Mouse (Mus musculus): ENCODE measurements at regions not wholly inside any gene's neighbourhood (a gene's known extent, or its start where the extent isn't known, plus 50 kb on each side); places are given as distances from the start of the nearest gene placed in this dataset.
"Not testable (repeated sequence)": the region's sequence is repeated elsewhere in the genome, so short reads cannot be mapped to it uniquely, and the experiment has no call there.

GRCm38 (mm10) chr2:22038780-22039179 is 188.5 kb upstream of the Myo3a start:
- 27% methylated on average over 2 of the region's 2 CpGs for WGBS
- TF ChIP-seq POLR2A (IDR thresholded peaks at IDR 0.05; ENCODE audit: borderline replicate concordance, extremely low read depth, low read depth, low read length) (no peak), CTCF (IDR thresholded peaks at IDR 0.05; ENCODE audit: insufficient read depth, low read length) (no peak)
- no peak for DNase-seq
- Histone ChIP-seq H3K4me3 (replicated peaks; ENCODE audit: extremely low read depth, low read depth, low read length) (no peak overlapping the region), H3K4me1 (ENCODE audit: control insufficient read depth, insufficient read depth, low read length) (no peaks in the 10 kb centered on the region)

GRCm38 (mm10) chr2:22043937-22044336 is 183.4 kb upstream of the Myo3a start:
- not testable (repeated sequence) for DNase-seq; H3K4me3 ChIP-seq (replicated peaks; ENCODE audit: extremely low read depth, low read depth, low read length); H3K4me1 ChIP-seq (ENCODE audit: control insufficient read depth, insufficient read depth, low read length)
- 62% methylated on average over 6 of the region's 6 CpGs for WGBS

- 74% methylated on average over 2 of the region's 2 CpGs for WGBS
- H3K4me1 ChIP-seq (ENCODE audit: control insufficient read depth, insufficient read depth, low read length), result no peaks in the 10 kb centered on the region
- TF ChIP-seq POLR2A (IDR thresholded peaks at IDR 0.05; ENCODE audit: borderline replicate concordance, extremely low read depth, low read depth, low read length) (no peak), CTCF (IDR thresholded peaks at IDR 0.05; ENCODE audit: insufficient read depth, low read length) (no peak)
- H3K4me3 ChIP-seq (replicated peaks; ENCODE audit: extremely low read depth, low read depth, low read length), result no peak overlapping the region
- DNase-seq, result no peak
Measured at GRCm38 (mm10) chr2:22044949-22045348, 182.4 kb upstream of the Myo3a start.

DNA sequence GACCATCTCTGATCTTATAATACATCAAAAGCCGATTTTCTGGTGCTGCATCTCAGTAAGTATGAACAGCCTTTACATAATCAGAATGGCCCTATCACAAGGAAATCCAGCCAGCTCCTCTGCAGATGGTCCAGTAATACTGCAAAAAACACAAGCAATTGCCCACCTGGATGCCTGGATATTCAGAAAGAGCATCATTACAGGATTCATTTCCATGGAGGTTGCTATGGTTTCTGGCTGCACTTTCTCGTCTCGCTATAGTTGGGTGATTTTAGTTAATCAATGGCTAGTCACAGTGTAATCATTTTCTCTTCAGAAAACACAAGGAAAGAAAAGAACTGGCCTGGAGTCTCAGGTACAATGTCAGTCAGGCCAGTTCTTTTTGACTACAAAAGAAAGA is 179.8 kb upstream of the Myo3a start:
- TF ChIP-seq CTCF (IDR thresholded peaks at IDR 0.05; ENCODE audit: insufficient read depth, low read length) (no peak), POLR2A (IDR thresholded peaks at IDR 0.05; ENCODE audit: borderline replicate concordance, extremely low read depth, low read depth, low read length) (no peak)
- Histone ChIP-seq H3K4me1 (ENCODE audit: control insufficient read depth, insufficient read depth, low read length) (no peaks in the 10 kb centered on the region), H3K4me3 (replicated peaks; ENCODE audit: extremely low read depth, low read depth, low read length) (no peak overlapping the region)
- 78% methylated on average over 3 of the region's 3 CpGs for WGBS
- DNase-seq, result no peak

DNA sequence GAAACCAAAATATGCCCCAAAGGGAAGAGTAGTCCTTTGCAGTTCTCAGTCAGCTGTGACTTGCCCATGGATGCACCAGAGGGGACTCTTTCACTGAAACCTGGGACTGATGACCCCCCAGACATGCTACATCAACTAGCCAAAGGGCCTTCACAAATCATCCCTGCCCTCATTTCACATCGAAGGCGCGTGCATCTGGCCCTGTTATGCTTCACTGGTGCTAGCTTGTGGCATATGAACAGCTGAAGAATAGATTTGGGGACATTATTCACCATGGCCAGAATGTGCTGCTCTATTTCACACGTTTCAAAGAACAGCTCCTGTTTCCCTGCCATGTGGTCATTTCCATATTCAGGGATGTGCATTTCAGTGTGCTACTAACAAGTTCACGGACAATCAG is 160.8 kb upstream of the Myo3a start:
- no peaks in the 10 kb centered on the region for H3K4me1 ChIP-seq (ENCODE audit: control insufficient read depth, insufficient read depth, low read length)
- 87% methylated on average over 5 of the region's 5 CpGs for WGBS
- TF ChIP-seq CTCF (IDR thresholded peaks at IDR 0.05; ENCODE audit: insufficient read depth, low read length), result no peak
- TF ChIP-seq POLR2A (IDR thresholded peaks at IDR 0.05; ENCODE audit: borderline replicate concordance, extremely low read depth, low read depth, low read length), result no peak
- H3K4me3 ChIP-seq (replicated peaks; ENCODE audit: extremely low read depth, low read depth, low read length), result no peak overlapping the region
- DNase-seq, result no peak

DNA sequence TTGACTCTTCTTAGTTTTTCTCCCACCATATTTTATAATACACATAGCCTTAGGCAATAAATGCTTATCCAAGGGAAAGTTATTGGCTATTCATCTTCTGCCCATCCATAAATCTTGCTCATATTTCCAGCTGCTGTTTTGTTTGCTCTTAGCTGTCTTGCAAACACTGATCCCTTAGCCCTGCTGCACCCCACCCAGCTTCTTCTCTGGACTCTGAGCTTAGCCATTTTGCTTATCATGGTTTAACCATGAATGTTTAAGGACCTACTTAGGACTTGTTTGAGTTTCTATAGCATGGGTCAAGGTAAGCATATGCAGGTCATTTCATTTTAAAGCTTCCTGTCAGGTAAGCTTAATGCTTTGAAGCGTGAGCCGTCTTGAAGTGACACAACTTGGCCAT is 130.5 kb upstream of the Myo3a start:
- WGBS, result 69% methylated on average over 2 of the region's 2 CpGs
- Histone ChIP-seq H3K4me3 (replicated peaks; ENCODE audit: extremely low read depth, low read depth, low read length) (no peak overlapping the region), H3K4me1 (ENCODE audit: control insufficient read depth, insufficient read depth, low read length) (no peaks in the 10 kb centered on the region)
- no peak for DNase-seq
- no peak for TF ChIP-seq CTCF (IDR thresholded peaks at IDR 0.05; ENCODE audit: insufficient read depth, low read length)

DNA sequence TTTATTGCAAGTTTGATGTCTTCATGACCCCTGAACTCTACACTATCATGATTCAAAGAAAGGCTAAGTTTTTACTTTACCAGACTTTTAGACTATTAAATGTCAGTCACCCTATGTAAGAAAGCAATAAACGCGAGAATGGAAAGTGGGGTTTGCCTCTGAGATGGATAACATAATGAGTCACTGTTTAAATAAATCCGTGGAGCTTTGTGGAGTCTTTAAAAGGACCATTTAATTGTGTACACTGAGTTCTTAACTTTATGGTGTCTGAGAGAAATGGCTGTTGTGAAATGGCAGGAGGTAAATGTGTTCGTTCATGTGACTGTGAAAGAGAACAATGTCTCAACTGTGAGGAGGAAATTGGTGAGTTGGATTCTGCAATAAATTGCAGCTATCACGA is 122.2 kb upstream of the Myo3a start:
- no peak for DNase-seq
- 24% methylated on average over 5 of the region's 5 CpGs for WGBS
- no peak overlapping the region for H3K4me3 ChIP-seq (replicated peaks; ENCODE audit: extremely low read depth, low read depth, low read length)
- TF ChIP-seq CTCF (IDR thresholded peaks at IDR 0.05; ENCODE audit: insufficient read depth, low read length), result no peak
- no peak for TF ChIP-seq POLR2A (IDR thresholded peaks at IDR 0.05; ENCODE audit: borderline replicate concordance, extremely low read depth, low read depth, low read length)
- H3K4me1 ChIP-seq (ENCODE audit: control insufficient read depth, insufficient read depth, low read length), result no peaks in the 10 kb centered on the region

DNA sequence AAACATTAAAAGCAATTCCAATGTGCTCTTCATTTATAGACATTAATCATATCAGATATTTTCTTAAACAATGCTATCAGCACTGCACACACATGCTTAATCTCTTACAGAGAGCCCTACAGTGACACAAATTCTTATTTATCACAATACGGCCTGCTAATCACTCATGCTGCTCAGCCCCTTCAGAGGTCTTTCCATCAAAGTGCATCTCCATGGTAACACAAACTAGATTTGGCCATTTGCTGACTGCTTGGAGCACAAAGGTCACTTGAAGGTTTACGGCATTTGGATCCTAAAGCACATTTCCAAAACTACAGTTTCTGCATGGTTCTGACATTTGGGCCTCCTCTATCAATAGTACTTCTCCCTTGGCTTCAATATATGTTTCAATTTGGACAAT is 77.6 kb upstream of the Myo3a start:
- Histone ChIP-seq H3K4me1 (ENCODE audit: control insufficient read depth, insufficient read depth, low read length) (no peaks in the 10 kb centered on the region), H3K4me3 (replicated peaks; ENCODE audit: extremely low read depth, low read depth, low read length) (no peak overlapping the region)
- DNase-seq, result no peak
- TF ChIP-seq POLR2A (IDR thresholded peaks at IDR 0.05; ENCODE audit: borderline replicate concordance, extremely low read depth, low read depth, low read length), result no peak
- no peak for TF ChIP-seq CTCF (IDR thresholded peaks at IDR 0.05; ENCODE audit: insufficient read depth, low read length)
- WGBS, result 38% methylated on average over 2 of the region's 2 CpGs

GRCm38 (mm10) chr2:22156576-22156975 is 70.7 kb upstream of the Myo3a start:
- Histone ChIP-seq H3K4me1 (ENCODE audit: control insufficient read depth, insufficient read depth, low read length) (no peaks in the 10 kb centered on the region), H3K4me3 (replicated peaks; ENCODE audit: extremely low read depth, low read depth, low read length) (no peak overlapping the region)
- TF ChIP-seq CTCF (IDR thresholded peaks at IDR 0.05; ENCODE audit: insufficient read depth, low read length) (no peak), POLR2A (IDR thresholded peaks at IDR 0.05; ENCODE audit: borderline replicate concordance, extremely low read depth, low read depth, low read length) (no peak)
- no peak for DNase-seq
- WGBS, result 70% methylated on average over 2 of the region's 2 CpGs

DNA sequence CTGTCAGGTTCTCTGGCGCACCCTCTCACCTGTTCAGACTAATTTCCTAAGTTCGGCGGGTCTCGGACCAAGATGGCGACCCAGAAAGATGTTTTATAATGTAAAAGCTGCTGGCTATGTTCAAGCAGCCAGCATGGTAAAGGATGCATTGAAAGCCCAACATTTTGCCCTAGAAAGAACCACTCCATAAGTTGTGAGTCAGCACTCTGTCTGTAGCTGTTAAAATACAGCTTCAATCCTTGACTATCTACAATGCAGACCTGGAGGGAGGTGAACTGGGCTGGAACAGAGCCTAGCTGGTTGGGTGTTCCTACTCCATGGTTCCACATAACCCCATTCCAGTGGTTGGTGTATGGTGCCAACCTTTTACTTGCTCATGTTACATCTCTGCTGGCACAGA is 61.9 kb upstream of the Myo3a start:
- 88% methylated on average over 5 of the region's 5 CpGs for WGBS
- no peaks in the 10 kb centered on the region for H3K4me1 ChIP-seq (ENCODE audit: control insufficient read depth, insufficient read depth, low read length)
- TF ChIP-seq POLR2A (IDR thresholded peaks at IDR 0.05; ENCODE audit: borderline replicate concordance, extremely low read depth, low read depth, low read length), result no peak
- TF ChIP-seq CTCF (IDR thresholded peaks at IDR 0.05; ENCODE audit: insufficient read depth, low read length), result no peak
- no peak for DNase-seq
- H3K4me3 ChIP-seq (replicated peaks; ENCODE audit: extremely low read depth, low read depth, low read length), result no peak overlapping the region

DNA sequence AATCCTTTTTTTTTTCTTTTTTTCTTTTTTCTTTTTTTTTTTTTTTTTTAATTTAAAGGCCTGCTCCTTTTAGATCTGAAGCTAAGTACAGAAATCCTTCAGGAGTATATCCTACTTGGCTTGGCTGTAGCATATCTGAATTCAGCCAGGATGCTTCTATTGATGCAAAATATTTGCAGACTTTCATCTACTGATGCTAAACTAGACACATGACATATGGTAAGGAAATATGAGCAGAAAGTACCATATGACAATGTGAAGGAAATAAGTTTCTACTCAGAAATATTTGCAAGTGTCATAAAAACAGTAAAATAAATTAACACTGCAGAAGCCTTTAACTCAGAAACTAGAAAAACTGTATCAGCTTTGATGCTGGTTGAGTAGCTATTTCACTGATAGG is 61.4 kb upstream of the Myo3a start:
- no peak overlapping the region for H3K4me3 ChIP-seq (replicated peaks; ENCODE audit: extremely low read depth, low read depth, low read length)

More for the DNA sequence above, 61.4 kb upstream of the Myo3a start:
- DNase-seq, result no peak
- no peaks in the 10 kb centered on the region for H3K4me1 ChIP-seq (ENCODE audit: control insufficient read depth, insufficient read depth, low read length)
- TF ChIP-seq POLR2A (IDR thresholded peaks at IDR 0.05; ENCODE audit: borderline replicate concordance, extremely low read depth, low read depth, low read length), result no peak
- TF ChIP-seq CTCF (IDR thresholded peaks at IDR 0.05; ENCODE audit: insufficient read depth, low read length), result no peak

Measured in lung, adult 2 months (tissue).